Comparison of ENCODE assay signal across 8 mouse cellular contexts in the genomic region with DNA sequence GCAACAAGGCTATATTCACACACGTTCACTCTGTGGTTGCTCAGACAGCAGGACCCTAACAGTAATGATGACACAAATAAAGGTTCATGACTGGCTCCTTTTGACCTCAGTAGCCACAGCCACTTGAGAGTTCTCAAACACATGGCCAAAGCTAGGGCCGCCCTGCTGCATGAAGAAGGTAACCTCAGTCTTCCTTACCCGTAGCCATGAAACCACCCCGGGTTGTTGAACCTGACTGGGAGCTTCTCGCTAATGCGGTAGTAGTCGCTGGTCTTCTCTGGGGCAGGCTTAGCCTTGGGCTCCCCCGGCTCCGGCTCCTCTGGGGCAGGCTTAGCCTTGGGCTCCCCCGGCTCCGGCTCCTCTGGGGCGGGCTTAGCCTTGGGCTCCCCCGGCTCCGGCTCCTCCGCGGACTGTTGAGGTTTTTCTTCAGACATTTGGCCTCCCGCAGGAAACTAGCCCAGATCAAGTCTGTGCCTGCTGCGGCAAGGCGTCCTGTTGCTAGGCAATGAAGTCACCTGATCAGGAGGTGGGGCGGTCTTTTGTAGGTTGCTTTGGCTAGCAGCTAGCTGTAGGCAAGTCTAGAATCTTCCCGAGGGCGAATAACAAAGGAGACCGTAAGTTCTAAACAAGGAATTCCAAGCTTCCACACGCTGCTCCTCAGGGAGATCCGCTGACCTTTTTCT. TPM values are rescaled to one million over a fixed set of nuclear protein-coding genes. Genes with fewer than 3 reads are reported as not detected.
DNase-seq lines count a peak whose midpoint lies in the region; ATAC-seq and TF ChIP-seq lines count a peak whose summit lies in the region.

1700007K13Rik (minus strand) TSS at position 497 of the 683 bp plus-strand sequence.

- ATAC-seq in G1E (ENCODE audit: extremely low read depth, insufficient number of reproducible peaks, low FRiP score, poor library complexity, severe bottlenecking): no peak; the same call in 1 of the 2 replicates
- ATAC-seq in forebrain, embryonic 14.5 days: peak; percentile 71
- ATAC-seq in hindbrain, embryonic 13.5 days (ENCODE audit: low FRiP score): peak; percentile 58
- peak; percentile 36; the same call in 1 of the 2 replicates for ATAC-seq in lung, embryonic 16.5 days (ENCODE audit: low read depth)

- peaks cover 4% of the 10 kb centered on the region; the same call in 1 of the 2 replicates for H3K9me3 ChIP-seq in G1E (replicated peaks)
- H3K9me3 ChIP-seq in forebrain, embryonic 14.5 days (replicated peaks; ENCODE audit: control insufficient read depth, low read length): no peaks in the 10 kb centered on the region
- H3K9me3 ChIP-seq in hindbrain, embryonic 13.5 days: no peaks in the 10 kb centered on the region
- H3K9me3 ChIP-seq in lung, embryonic 16.5 days (ENCODE audit: control insufficient read depth, low read length): no peaks in the 10 kb centered on the region

- 0 out of 2 replicates have a peak within 1 kb of the TSS, but pooled peaks have one; percentile 29 for H3K9ac ChIP-seq in forebrain, embryonic 14.5 days (ENCODE audit: low read length)
- H3K9ac ChIP-seq in hindbrain, embryonic 13.5 days: peak within 1 kb of the TSS; percentile 55
- H3K9ac ChIP-seq in lung, embryonic 16.5 days (ENCODE audit: low read length): peak within 1 kb of the TSS; percentile 41

- no peak within 1 kb of the TSS for H3K4me3 ChIP-seq in G1E (ENCODE audit: low read depth, low read length)
- peak within 1 kb of the TSS; percentile 15 for H3K4me3 ChIP-seq in forebrain, embryonic 14.5 days (ENCODE audit: low read depth, low read length)
- H3K4me3 ChIP-seq in hindbrain, embryonic 13.5 days: peak within 1 kb of the TSS; percentile 29
- H3K4me3 ChIP-seq in lung, embryonic 16.5 days (ENCODE audit: low read length): peak within 1 kb of the TSS; percentile 27

- peaks cover 26% of the 10 kb centered on the region for H3K4me1 ChIP-seq in G1E (ENCODE audit: insufficient read depth, low read depth, low read length)
- H3K4me1 ChIP-seq in forebrain, embryonic 14.5 days (ENCODE audit: control insufficient read depth, insufficient read depth, low read length): peaks cover 15% of the 10 kb centered on the region; the same call in 1 of the 2 replicates
- H3K4me1 ChIP-seq in hindbrain, embryonic 13.5 days (replicated peaks): peaks cover 23% of the 10 kb centered on the region
- peaks cover 11% of the 10 kb centered on the region for H3K4me1 ChIP-seq in lung, embryonic 16.5 days (replicated peaks; ENCODE audit: control insufficient read depth, insufficient read depth, low read length)

- peaks cover 24% of the 10 kb centered on the region for H3K36me3 ChIP-seq in G1E (replicated peaks)
- H3K36me3 ChIP-seq in forebrain, embryonic 14.5 days (ENCODE audit: control insufficient read depth, insufficient read depth, low read length): peaks cover 19% of the 10 kb centered on the region
- H3K36me3 ChIP-seq in hindbrain, embryonic 13.5 days: peaks cover 20% of the 10 kb centered on the region
- H3K36me3 ChIP-seq in lung, embryonic 16.5 days (ENCODE audit: control insufficient read depth, insufficient read depth, low read length): peaks cover 20% of the 10 kb centered on the region

- WGBS in forebrain, embryonic 14.5 days: 4% methylated on average over 25 of the region's 25 CpGs
- WGBS in hindbrain, embryonic 13.5 days: 4% methylated on average over 25 of the region's 25 CpGs
- whole genome bisulfite sequencing in lung, embryonic 16.5 days: 5% methylated on average over 25 of the region's 25 CpGs

- no peak for TF ChIP-seq CTCF in G1E (IDR thresholded peaks at IDR 0.05; ENCODE audit: low read depth, low read length)

- peak within 1 kb of the TSS; percentile 50 for H3K4me2 ChIP-seq in forebrain, embryonic 14.5 days (ENCODE audit: low read length)
- H3K4me2 ChIP-seq in hindbrain, embryonic 13.5 days: peak within 1 kb of the TSS; percentile 53
- H3K4me2 ChIP-seq in lung, embryonic 16.5 days (ENCODE audit: low read depth, low read length): peak within 1 kb of the TSS; percentile 59

- H3K27me3 ChIP-seq in G1E (ENCODE audit: insufficient read depth, low read length): peaks cover 30% of the 10 kb centered on the region
- H3K27me3 ChIP-seq in forebrain, embryonic 14.5 days (replicated peaks; ENCODE audit: control insufficient read depth, insufficient read depth, low read length): 0 out of 2 replicates have a peak, but pooled peaks cover 5% of the 10 kb centered on the region
- H3K27me3 ChIP-seq in hindbrain, embryonic 13.5 days: peaks cover 13% of the 10 kb centered on the region; the same call in 1 of the 2 replicates
- peaks cover 4% of the 10 kb centered on the region; the same call in 1 of the 2 replicates for H3K27me3 ChIP-seq in lung, embryonic 16.5 days (ENCODE audit: control insufficient read depth, insufficient read depth, low read depth, low read length)

- peak; percentile 19 for DNase-seq in G1E (ENCODE audit: low spot score)
- peak; percentile 63 for DNase-seq in cerebellum, adult 11 months
- DNase-seq in forebrain, embryonic 14.5 days (ENCODE audit: low spot score): peak; percentile 85
- DNase-seq in layer of hippocampus, adult 9-10 months (ENCODE audit: low spot score): peak; percentile 37
- peak; percentile 53 for DNase-seq in ovary, postnatal 14 days (ENCODE audit: low spot score)
- peak; percentile 69 for DNase-seq in thymus, postnatal 4 days

- H3K27ac ChIP-seq in forebrain, embryonic 14.5 days (ENCODE audit: low read depth, low read length): no peak within 1 kb of the TSS; the same call in 1 of the 2 replicates
- no peak within 1 kb of the TSS for H3K27ac ChIP-seq in hindbrain, embryonic 13.5 days
- H3K27ac ChIP-seq in lung, embryonic 16.5 days (ENCODE audit: low read length): no peak within 1 kb of the TSS

RNA-seq across cellular contexts. Expression of gene 1700007K13Rik, which starts in this region (rescaled TPM):
- not detected in 2 replicates for total RNA-seq in G1E (2014; fragmentation: Nextera tagmentation)
- not detected in 2 replicates for total RNA-seq in G1E (2017)
- 0.14 and 0.36 TPM in 2 replicates for polyA plus RNA-seq in G1E (2012)
- polyA plus RNA-seq in forebrain, embryonic 14.5 days (2014; fragmentation: Nextera tagmentation; extraction: Ambion mirVana): 2.5 and 3.2 TPM in 2 replicates
- polyA plus RNA-seq in hindbrain, embryonic 13.5 days (2015; fragmentation: Nextera tagmentation; extraction: Ambion mirVana): 2.4 and 3.1 TPM in 2 replicates
- polyA plus RNA-seq in lung, embryonic 16.5 days (2015; fragmentation: Nextera tagmentation; extraction: Ambion mirVana): 4.6 and 5.1 TPM in 2 replicates

Comparison
In these comparisons a context has a peak if more than half of its experiments do, and no peak if none do; other contexts are left out.
1. Peak in DNase-seq in G1E; RNA of the gene not detected or under 1 TPM.
2. DNase-seq: peak in every context shown above with its lines; median percentile 85 in forebrain, embryonic 14.5 days; 69 in thymus, postnatal 4 days; 63 in cerebellum, adult 11 months; 53 in ovary, postnatal 14 days; 37 in layer of hippocampus, adult 9-10 months; 19 in G1E.